Mouse (Mus musculus): ENCODE results near the gene Lad1. TPM values are rescaled to one million over a fixed set of nuclear protein-coding genes. Genes with fewer than 3 reads are reported as not detected.

Lad1 gene
- total and polyA plus RNA-seq, 2 experiments from 2014 or later = 0.40 to 0.81 TPM

GRCm38 (mm10) chr1:135834206-135834859, 15.9 kb downstream of the Lad1 start:
- DNase-seq = no peak
- H3K4me1 ChIP-seq (ENCODE audit: insufficient read depth) = no peaks in the 10 kb centered on the region
- H3K27ac ChIP-seq (ENCODE audit: low read depth, low read length) = no peak overlapping the region
- no peak overlapping the region for H3K9ac ChIP-seq
- H3K36me3 ChIP-seq (ENCODE audit: insufficient read depth) = no peaks in the 10 kb centered on the region
- no peaks in the 10 kb centered on the region for H3K27me3 ChIP-seq (ENCODE audit: insufficient read depth, low read length)
- 63% methylated on average over 6 of the region's 6 CpGs for WGBS
- no peak overlapping the region for H3K4me3 ChIP-seq (ENCODE audit: low read depth, low read length)
- ATAC-seq = 0 out of 2 replicates have a peak, but pooled peaks have one; percentile 43
- H3K4me2 ChIP-seq (ENCODE audit: low read depth) = no peak overlapping the region
- H3K9me3 ChIP-seq (ENCODE audit: low read length) = no peaks in the 10 kb centered on the region
- no peak for TF ChIP-seq CTCF (IDR thresholded peaks at IDR 0.05; ENCODE audit: low read depth)

- ATAC-seq = no peak
- H3K27ac ChIP-seq (ENCODE audit: low read depth, low read length) = no peak overlapping the region
- no peak for TF ChIP-seq CTCF (IDR thresholded peaks at IDR 0.05; ENCODE audit: low read depth)
- H3K36me3 ChIP-seq (ENCODE audit: insufficient read depth) = no peaks in the 10 kb centered on the region
- WGBS = 88% methylated on average over 8 of the region's 8 CpGs
- DNase-seq = no peak
- H3K27me3 ChIP-seq (ENCODE audit: insufficient read depth, low read length) = no peaks in the 10 kb centered on the region
- no peak overlapping the region for H3K4me3 ChIP-seq (ENCODE audit: low read depth, low read length)
- H3K9ac ChIP-seq = no peak overlapping the region
- no peaks in the 10 kb centered on the region for H3K4me1 ChIP-seq (ENCODE audit: insufficient read depth)
- H3K9me3 ChIP-seq (ENCODE audit: low read length) = no peaks in the 10 kb centered on the region
- H3K4me2 ChIP-seq (ENCODE audit: low read depth) = no peak overlapping the region
These were observed 16.6 kb downstream of the Lad1 start for GRCm38 (mm10) chr1:135834983-135835382.

- Histone ChIP-seq H3K4me3 (ENCODE audit: low read depth, low read length) (no peak within 1 kb of the TSS), H3K4me2 (ENCODE audit: low read depth) (no peak within 1 kb of the TSS), H3K36me3 (ENCODE audit: insufficient read depth) (no peaks in the 10 kb centered on the region), H3K4me1 (ENCODE audit: insufficient read depth) (no peaks in the 10 kb centered on the region), H3K27me3 (ENCODE audit: insufficient read depth, low read length) (no peaks in the 10 kb centered on the region), H3K9ac (no peak within 1 kb of the TSS), H3K9me3 (ENCODE audit: low read length) (no peaks in the 10 kb centered on the region), H3K27ac (ENCODE audit: low read depth, low read length) (no peak within 1 kb of the TSS)
- WGBS = 52% methylated on average over 9 of the region's 9 CpGs
- ATAC-seq (no peak; the same call in 1 of the 2 replicates), DNase-seq (no peak)
- TF ChIP-seq CTCF (IDR thresholded peaks at IDR 0.05; ENCODE audit: low read depth) = no peak
These were observed 17.5 kb downstream of the Lad1 start, which contains the start of gene Tnnt2 for GRCm38 (mm10) chr1:135835716-135836483. Gene Tnnt2, plus strand, starts transcription at chr1:135836354.

GRCm38 (mm10) chr1:135838626-135839025, 20.2 kb downstream of the Lad1 start:
- no peak overlapping the region for H3K27ac ChIP-seq (ENCODE audit: low read depth, low read length)
- ATAC-seq (no peak), DNase-seq (no peak)
- 73% methylated on average over 4 of the region's 4 CpGs for WGBS
- H3K36me3 ChIP-seq (ENCODE audit: insufficient read depth) = no peaks in the 10 kb centered on the region
- H3K9ac ChIP-seq = no peak overlapping the region
- H3K4me2 ChIP-seq (ENCODE audit: low read depth) = no peak overlapping the region
- no peaks in the 10 kb centered on the region for H3K4me1 ChIP-seq (ENCODE audit: insufficient read depth)
- no peaks in the 10 kb centered on the region for H3K9me3 ChIP-seq (ENCODE audit: low read length)
- no peak overlapping the region for H3K4me3 ChIP-seq (ENCODE audit: low read depth, low read length)
- H3K27me3 ChIP-seq (ENCODE audit: insufficient read depth, low read length) = no peaks in the 10 kb centered on the region
- no peak for TF ChIP-seq CTCF (IDR thresholded peaks at IDR 0.05; ENCODE audit: low read depth)

- no peaks in the 10 kb centered on the region for H3K9me3 ChIP-seq (ENCODE audit: low read length)
- H3K9ac ChIP-seq = no peak overlapping the region
- H3K4me2 ChIP-seq (ENCODE audit: low read depth) = no peak overlapping the region
- TF ChIP-seq CTCF (IDR thresholded peaks at IDR 0.05; ENCODE audit: low read depth) = no peak
- H3K27me3 ChIP-seq (ENCODE audit: insufficient read depth, low read length) = no peaks in the 10 kb centered on the region
- H3K4me3 ChIP-seq (ENCODE audit: low read depth, low read length) = no peak overlapping the region
- 87% methylated on average over 6 of the region's 6 CpGs for WGBS
- H3K27ac ChIP-seq (ENCODE audit: low read depth, low read length) = no peak overlapping the region
- no peaks in the 10 kb centered on the region for H3K36me3 ChIP-seq (ENCODE audit: insufficient read depth)
- H3K4me1 ChIP-seq (ENCODE audit: insufficient read depth) = no peaks in the 10 kb centered on the region
- DNase-seq (no peak), ATAC-seq (no peak)
These were observed 20.7 kb downstream of the Lad1 start for GRCm38 (mm10) chr1:135839065-135839464.

- DNase-seq (no peak), ATAC-seq (no peak)
- TF ChIP-seq CTCF (IDR thresholded peaks at IDR 0.05; ENCODE audit: low read depth) = no peak
- Histone ChIP-seq H3K9ac (no peak overlapping the region), H3K4me3 (ENCODE audit: low read depth, low read length) (no peak overlapping the region), H3K4me1 (ENCODE audit: insufficient read depth) (no peaks in the 10 kb centered on the region), H3K9me3 (ENCODE audit: low read length) (no peaks in the 10 kb centered on the region), H3K4me2 (ENCODE audit: low read depth) (no peak overlapping the region), H3K27me3 (ENCODE audit: insufficient read depth, low read length) (no peaks in the 10 kb centered on the region), H3K27ac (ENCODE audit: low read depth, low read length) (no peak overlapping the region), H3K36me3 (ENCODE audit: insufficient read depth) (no peaks in the 10 kb centered on the region)
- WGBS = 72% methylated on average over 15 of the region's 15 CpGs
These were observed 22.4 kb downstream of the Lad1 start for GRCm38 (mm10) chr1:135840675-135841395.

All from forebrain, postnatal 0 days (tissue).